Mouse (Mus musculus): ENCODE measurements around the gene Pcsk4. TPM values are rescaled to one million over a fixed set of nuclear protein-coding genes. Genes with fewer than 3 reads are reported as not detected.

Gene Pcsk4
- polyA plus RNA-seq (2017; shearing (Covaris generic)), result 26.3 TPM

GRCm38 (mm10) chr10:80329273-80330081 lies at the start of gene Pcsk4, which contains the start of gene Reep6:
Pcsk4 (minus strand) TSS chr10:80329498.
Reep6 (plus strand) TSS chr10:80329953.

GRCm38 (mm10) chr10:80356001-80356682 lies 26.8 kb upstream of the Pcsk4 start, which contains the start of gene Plk5:
Plk5 (plus strand) TSS chr10:80356459.

GRCm38 (mm10) chr10:80348244-80348781 lies 19.0 kb upstream of the Pcsk4 start, which contains the start of gene Adamtsl5:
Adamtsl5 (minus strand) TSS chr10:80348412.

GRCm38 (mm10) chr10:80320340-80320760 lies 8.9 kb downstream of the Pcsk4 start, which contains the start of gene 2310011J03Rik:
2310011J03Rik (minus strand) TSS chr10:80320537.

GRCm38 (mm10) chr10:80295618-80296425 lies 33.5 kb downstream of the Pcsk4 start, which contains the start of gene Apc2:
Apc2 (plus strand) TSS chr10:80295977.

GRCm38 (mm10) chr10:80292251-80293146 lies 36.8 kb downstream of the Pcsk4 start, which contains the start of gene Rps15:
Rps15 (plus strand) TSS chr10:80292453.

Other genes with a start within 250 kb of the Pcsk4 start
- gene Sbno2, start 223.9 kb downstream of the Pcsk4 start, polyA plus RNA-seq (2017; shearing (Covaris generic)), result 84.3 TPM
- 11.9 TPM for gene Stk11, start 213.7 kb downstream of the Pcsk4 start, polyA plus RNA-seq (2017; shearing (Covaris generic))
- 434 TPM for gene Atp5d, start 190.9 kb downstream of the Pcsk4 start, polyA plus RNA-seq (2017; shearing (Covaris generic))
- 2.9 TPM for gene Cbarp, start 188.7 kb downstream of the Pcsk4 start, polyA plus RNA-seq (2017; shearing (Covaris generic))
- 1.7 TPM for gene Midn, start 181.2 kb downstream of the Pcsk4 start, polyA plus RNA-seq (2017; shearing (Covaris generic))
- 199 TPM for gene Cirbp, start 163.5 kb downstream of the Pcsk4 start, polyA plus RNA-seq (2017; shearing (Covaris generic))
- gene 1600002K03Rik, start 156.6 kb downstream of the Pcsk4 start, polyA plus RNA-seq (2017; shearing (Covaris generic)), result 21.6 TPM
- gene Efna2, start 150.0 kb downstream of the Pcsk4 start, polyA plus RNA-seq (2017; shearing (Covaris generic)), result 0.22 TPM
- gene Mum1, start 103.1 kb downstream of the Pcsk4 start, polyA plus RNA-seq (2017; shearing (Covaris generic)), result 145 TPM
- gene Ndufs7, start 80.4 kb downstream of the Pcsk4 start, polyA plus RNA-seq (2017; shearing (Covaris generic)), result 305 TPM
- 1.6 TPM for gene Gamt, start 68.5 kb downstream of the Pcsk4 start, polyA plus RNA-seq (2017; shearing (Covaris generic))
- gene Dazap1, start 68.0 kb downstream of the Pcsk4 start, polyA plus RNA-seq (2017; shearing (Covaris generic)), result 53.8 TPM
- gene Rps15, start 37.0 kb downstream of the Pcsk4 start, polyA plus RNA-seq (2017; shearing (Covaris generic)), result 794 TPM
- 0.40 TPM for gene Apc2, start 33.5 kb downstream of the Pcsk4 start, polyA plus RNA-seq (2017; shearing (Covaris generic))
- 87.1 TPM for gene 2310011J03Rik, start 9.0 kb downstream of the Pcsk4 start, polyA plus RNA-seq (2017; shearing (Covaris generic))
- gene Reep6, start 455 bp upstream of the Pcsk4 start, polyA plus RNA-seq (2017; shearing (Covaris generic)), result not detected
- gene Adamtsl5, start 18.9 kb upstream of the Pcsk4 start, polyA plus RNA-seq (2017; shearing (Covaris generic)), result not detected
- not detected for gene Plk5, start 27.0 kb upstream of the Pcsk4 start, polyA plus RNA-seq (2017; shearing (Covaris generic))
- gene Mex3d, start 58.2 kb upstream of the Pcsk4 start, polyA plus RNA-seq (2017; shearing (Covaris generic)), result 0.29 TPM
- gene Mbd3, start 70.1 kb upstream of the Pcsk4 start, polyA plus RNA-seq (2017; shearing (Covaris generic)), result 34.4 TPM
- 258 TPM for gene Uqcr11, start 77.3 kb upstream of the Pcsk4 start, polyA plus RNA-seq (2017; shearing (Covaris generic))
- gene Tcf3, start 104.1 kb upstream of the Pcsk4 start, polyA plus RNA-seq (2017; shearing (Covaris generic)), result 31.6 TPM
- not detected for gene Onecut3, start 165.3 kb upstream of the Pcsk4 start, polyA plus RNA-seq (2017; shearing (Covaris generic))
- not detected for gene Atp8b3, start 209.6 kb upstream of the Pcsk4 start, polyA plus RNA-seq (2017; shearing (Covaris generic))
- 59.7 TPM for gene Rexo1, start 232.1 kb upstream of the Pcsk4 start, polyA plus RNA-seq (2017; shearing (Covaris generic))
- gene Klf16, start 247.8 kb upstream of the Pcsk4 start, polyA plus RNA-seq (2017; shearing (Covaris generic)), result 1.1 TPM

All from inflammation-experienced regulatory T-cells, adult 16 weeks (primary cell).